Mouse (Mus musculus) ES-Bruce4 (cell line): ENCODE measurements at regions not wholly inside any gene's neighbourhood (a gene's known extent, or its start where the extent isn't known, plus 50 kb on each side); places are given as distances from the start of the nearest gene placed in this dataset.

ENCODE experiments used
- CTCF ChIP-seq: IDR thresholded peaks from one replicate; pipeline ENCODE4 v1.8.1; 2011; ENCODE audit warnings: low read depth, low read length
- POLR2A ChIP-seq: IDR thresholded peaks from one replicate; pipeline ENCODE4 v1.8.1; 2011; ENCODE audit warnings: low read length; ENCODE audit not compliant: insufficient read depth

- TF ChIP-seq CTCF: no peak
- no peak for TF ChIP-seq POLR2A
These were observed 95.1 kb upstream of the Pced1b start for GRCm38 (mm10) chr15:97151793-97152192.
